ENCODE assay signal across 19 mouse cellular contexts in genomic region chr12:112861911-112862321, GRCm38 (mm10). TPM values are rescaled to one million over a fixed set of nuclear protein-coding genes. Genes with fewer than 3 reads are reported as not detected.
DNase-seq lines count a peak whose midpoint lies in the region; ATAC-seq and TF ChIP-seq lines count a peak whose summit lies in the region.
"Had no signal": no experiment of that assay in that cellular context is flagged by ENCODE, and none has a peak within 500 bp of the region (broad histone marks: within the 10 kb centered on the region; RNA-seq: fewer than 3 reads in every experiment).

No protein-coding gene starts in this region.

- 55% methylated on average over 9 of the region's 9 CpGs for WGBS in lung, postnatal 0 days
- 76% methylated on average over 9 of the region's 9 CpGs for WGBS in forebrain, embryonic 16.5 days

- no peak for TF ChIP-seq EP300 in lung, postnatal 0 days (IDR thresholded peaks at IDR 0.05)

- no peaks in the 10 kb centered on the region for H3K9me3 ChIP-seq in lung, postnatal 0 days (ENCODE audit: low read length)
- H3K9me3 ChIP-seq in forebrain, embryonic 16.5 days (ENCODE audit: control insufficient read depth, low read length): no peaks in the 10 kb centered on the region
- H3K9me3 ChIP-seq: embryonic facial prominence, embryonic 13.5 days; forebrain, embryonic 10.5 days; lung, embryonic 15.5 days; midbrain, embryonic 10.5 days had no signal

- no peak overlapping the region for H3K9ac ChIP-seq in lung, postnatal 0 days (replicated peaks; ENCODE audit: low read depth)
- H3K9ac ChIP-seq in forebrain, embryonic 16.5 days (replicated peaks; ENCODE audit: low read depth, low read length): no peak overlapping the region
- H3K9ac ChIP-seq: embryonic facial prominence, embryonic 13.5 days; lung, embryonic 15.5 days had no signal

- no peaks in the 10 kb centered on the region for H3K4me1 ChIP-seq in lung, postnatal 0 days (ENCODE audit: insufficient read depth, low read depth, low read length)
- H3K4me1 ChIP-seq in forebrain, embryonic 16.5 days (replicated peaks; ENCODE audit: control insufficient read depth, insufficient read depth, low read length): no peaks in the 10 kb centered on the region

- no peaks in the 10 kb centered on the region for H3K27me3 ChIP-seq in lung, postnatal 0 days (replicated peaks; ENCODE audit: insufficient read depth, low read length)
- H3K27me3 ChIP-seq in forebrain, embryonic 16.5 days (replicated peaks; ENCODE audit: control insufficient read depth, insufficient read depth, low read length): no peaks in the 10 kb centered on the region
- H3K27me3 ChIP-seq: embryonic facial prominence, embryonic 13.5 days; lung, embryonic 15.5 days had no signal

- no peak overlapping the region for H3K27ac ChIP-seq in lung, postnatal 0 days (ENCODE audit: low read length)
- H3K27ac ChIP-seq in forebrain, embryonic 16.5 days (ENCODE audit: low read length): no peak overlapping the region
- no peak overlapping the region for H3K27ac ChIP-seq in left cerebral cortex, adult 2 months
- H3K27ac ChIP-seq: embryonic facial prominence, embryonic 13.5 days; forebrain, embryonic 10.5 days; lung, embryonic 15.5 days; midbrain, embryonic 10.5 days had no signal

- no peak for ATAC-seq in CD4-positive, CD25-positive, alpha-beta regulatory T cell, adult 4 months
- no peak for ATAC-seq in lung, postnatal 0 days
- ATAC-seq in neutrophil, adult 5-6 weeks (ENCODE audit: extremely low read depth, insufficient number of reproducible peaks, low FRiP score, poor library complexity, severe bottlenecking): peak; percentile 17; the same call in 1 of the 2 replicates
- no peak for ATAC-seq in forebrain, embryonic 16.5 days
- ATAC-seq: inflammation-experienced regulatory T-cells, adult 6 months had no signal

- H3K4me2 ChIP-seq in lung, postnatal 0 days (replicated peaks; ENCODE audit: low read depth, low read length): no peak overlapping the region
- H3K4me2 ChIP-seq in forebrain, embryonic 16.5 days (ENCODE audit: low read length): no peak overlapping the region
- H3K4me2 ChIP-seq: embryonic facial prominence, embryonic 13.5 days; lung, embryonic 15.5 days had no signal

- peak; percentile 64 for DNase-seq in CD4-positive, CD25-positive, alpha-beta regulatory T cell, adult 2 months (ENCODE audit: low read depth, low spot score)
- peak; percentile 30 to 70 for DNase-seq in lung, postnatal 4 days
- no peak for DNase-seq in lung, postnatal 0 days (ENCODE audit: low spot score)
- DNase-seq in Muller cell, postnatal 12 days (ENCODE audit: inconsistent ontology term): peak; percentile 81
- DNase-seq in left cerebral cortex, adult 2 months (ENCODE audit: extremely low spot score in 1 of 2, low spot score in 2 of 2): no peak
- DNase-seq: adrenal gland, postnatal 10 days; cerebellum, adult 18-20 months; gastrocnemius, postnatal 10 days; kidney, adult 9 months; left cerebral cortex, postnatal 4 days had no signal

- intact Hi-C loops in left cerebral cortex, adult 2 months (cut with DNase I): no loop called here

- H3K4me3 ChIP-seq in lung, postnatal 0 days (ENCODE audit: low read depth, low read length): no peak overlapping the region
- no peak overlapping the region for H3K4me3 ChIP-seq in forebrain, embryonic 16.5 days (replicated peaks; ENCODE audit: low read length)
- no peak overlapping the region for H3K4me3 ChIP-seq in left cerebral cortex, adult 2 months
- H3K4me3 ChIP-seq: embryonic facial prominence, embryonic 13.5 days; forebrain, embryonic 10.5 days; lung, embryonic 15.5 days; midbrain, embryonic 10.5 days had no signal

- TF ChIP-seq CTCF in lung, postnatal 0 days (IDR thresholded peaks at IDR 0.05): no peak
- no peak for TF ChIP-seq CTCF in left cerebral cortex, adult 2 months (IDR thresholded peaks at IDR 0.05)

- no peaks in the 10 kb centered on the region for H3K36me3 ChIP-seq in lung, postnatal 0 days (ENCODE audit: insufficient read depth, low read length)
- H3K36me3 ChIP-seq in forebrain, embryonic 16.5 days (ENCODE audit: control insufficient read depth, insufficient read depth): no peaks in the 10 kb centered on the region
- H3K36me3 ChIP-seq: embryonic facial prominence, embryonic 13.5 days; forebrain, embryonic 10.5 days; lung, embryonic 15.5 days; midbrain, embryonic 10.5 days had no signal

RNA-seq across cellular contexts. Expression of gene Gpr132, which starts 6.1 kb away (rescaled TPM):
- polyA plus RNA-seq in CD4-positive, CD25-positive, alpha-beta regulatory T cell, adult 4 months (2017; shearing (Covaris generic)): 100 to 1,000 TPM in 1 of 2 experiments, 10 to 100 TPM in 1; 79.5 to 107 TPM
- 0.25 and 0.40 TPM in 2 replicates for polyA plus RNA-seq in lung, postnatal 0 days (2015; fragmentation: Nextera tagmentation; extraction: Ambion mirVana)
- total RNA-seq in neutrophil, adult 5-6 weeks (2017): 40.9 and 41.1 TPM in 2 replicates
- not detected in 2 replicates for polyA plus RNA-seq in forebrain, embryonic 16.5 days (2015; fragmentation: Nextera tagmentation; extraction: Ambion mirVana)
- total RNA-seq in left cerebral cortex, adult 2 months (2021): under 1 TPM in 1 of 2 experiments, not detected in 1; 0.18 TPM
- total RNA-seq: left cerebral cortex, postnatal 4 days had no signal
- polyA plus RNA-seq: embryonic facial prominence, embryonic 13.5 days; hindbrain, embryonic 11.5 days; midbrain, embryonic 10.5 days had no signal

RNA-seq across cellular contexts. Expression of gene Cdca4, which starts 32.7 kb away (rescaled TPM):
- polyA plus RNA-seq in CD4-positive, CD25-positive, alpha-beta regulatory T cell, adult 4 months (2017; shearing (Covaris generic)): 10 to 100 TPM; 70.5 to 85.8 TPM
- 28.1 and 29.5 TPM in 2 replicates for polyA plus RNA-seq in lung, postnatal 0 days (2015; fragmentation: Nextera tagmentation; extraction: Ambion mirVana)
- 30.7 and 32.0 TPM in 2 replicates for total RNA-seq in neutrophil, adult 5-6 weeks (2017)
- polyA plus RNA-seq in forebrain, embryonic 16.5 days (2015; fragmentation: Nextera tagmentation; extraction: Ambion mirVana): 71.0 and 80.9 TPM in 2 replicates
- 10 to 100 TPM; 10.5 to 12.4 TPM for total RNA-seq in left cerebral cortex, adult 2 months (2021)

RNA-seq across cellular contexts. Expression of gene Clba1, which starts 53.2 kb away (rescaled TPM):
- under 1 TPM in 1 of 2 experiments, not detected in 1; 0.22 TPM for polyA plus RNA-seq in CD4-positive, CD25-positive, alpha-beta regulatory T cell, adult 4 months (2017; shearing (Covaris generic))
- 17.8 and 19.0 TPM in 2 replicates for polyA plus RNA-seq in lung, postnatal 0 days (2015; fragmentation: Nextera tagmentation; extraction: Ambion mirVana)
- 0.37 and 0.70 TPM in 2 replicates for total RNA-seq in neutrophil, adult 5-6 weeks (2017)
- 14.3 and 17.3 TPM in 2 replicates for polyA plus RNA-seq in forebrain, embryonic 16.5 days (2015; fragmentation: Nextera tagmentation; extraction: Ambion mirVana)
- total RNA-seq in left cerebral cortex, adult 2 months (2021): 10 to 100 TPM; 15.7 to 18.6 TPM

RNA-seq across cellular contexts. Expression of gene Ahnak2, which starts 59.5 kb away (rescaled TPM):
- polyA plus RNA-seq in CD4-positive, CD25-positive, alpha-beta regulatory T cell, adult 4 months (2017; shearing (Covaris generic)): not detected
- polyA plus RNA-seq in lung, postnatal 0 days (2015; fragmentation: Nextera tagmentation; extraction: Ambion mirVana): 4.8 and 4.9 TPM in 2 replicates
- not detected in 2 replicates for total RNA-seq in neutrophil, adult 5-6 weeks (2017)
- polyA plus RNA-seq in forebrain, embryonic 16.5 days (2015; fragmentation: Nextera tagmentation; extraction: Ambion mirVana): 1.2 TPM in 2 replicates
- total RNA-seq in left cerebral cortex, adult 2 months (2021): 1 to 10 TPM; 8.1 to 8.2 TPM
- polyA plus RNA-seq: inflammation-experienced regulatory T-cells, adult 6 months had no signal

Comparison
In these comparisons a context has a peak if more than half of its experiments do, and no peak if none do; other contexts are left out.
1. DNase-seq: peak in CD4-positive, CD25-positive, alpha-beta regulatory T cell, adult 2 months (single experiment), lung, postnatal 4 days (2 of 2) and Muller cell, postnatal 12 days (single experiment); none in lung, postnatal 0 days (single experiment) and left cerebral cortex, adult 2 months (0 of 2).
2. RNA of gene Gpr132, which starts 6.1 kb away (polyA plus RNA-seq): 79.5 to 107 TPM in CD4-positive, CD25-positive, alpha-beta regulatory T cell, adult 4 months; 0.25 to 0.40 TPM in lung, postnatal 0 days and not detected in forebrain, embryonic 16.5 days; every median in the first group is over 10 times any median in the second.
3. RNA of gene Clba1, which starts 53.2 kb away (polyA plus RNA-seq): 17.8 to 19.0 TPM in lung, postnatal 0 days and 14.3 to 17.3 TPM in forebrain, embryonic 16.5 days; 0.22 TPM in CD4-positive, CD25-positive, alpha-beta regulatory T cell, adult 4 months; every median in the first group is over 10 times any median in the second.